Mouse (Mus musculus): ENCODE results near the gene Mbtd1.

DNA sequence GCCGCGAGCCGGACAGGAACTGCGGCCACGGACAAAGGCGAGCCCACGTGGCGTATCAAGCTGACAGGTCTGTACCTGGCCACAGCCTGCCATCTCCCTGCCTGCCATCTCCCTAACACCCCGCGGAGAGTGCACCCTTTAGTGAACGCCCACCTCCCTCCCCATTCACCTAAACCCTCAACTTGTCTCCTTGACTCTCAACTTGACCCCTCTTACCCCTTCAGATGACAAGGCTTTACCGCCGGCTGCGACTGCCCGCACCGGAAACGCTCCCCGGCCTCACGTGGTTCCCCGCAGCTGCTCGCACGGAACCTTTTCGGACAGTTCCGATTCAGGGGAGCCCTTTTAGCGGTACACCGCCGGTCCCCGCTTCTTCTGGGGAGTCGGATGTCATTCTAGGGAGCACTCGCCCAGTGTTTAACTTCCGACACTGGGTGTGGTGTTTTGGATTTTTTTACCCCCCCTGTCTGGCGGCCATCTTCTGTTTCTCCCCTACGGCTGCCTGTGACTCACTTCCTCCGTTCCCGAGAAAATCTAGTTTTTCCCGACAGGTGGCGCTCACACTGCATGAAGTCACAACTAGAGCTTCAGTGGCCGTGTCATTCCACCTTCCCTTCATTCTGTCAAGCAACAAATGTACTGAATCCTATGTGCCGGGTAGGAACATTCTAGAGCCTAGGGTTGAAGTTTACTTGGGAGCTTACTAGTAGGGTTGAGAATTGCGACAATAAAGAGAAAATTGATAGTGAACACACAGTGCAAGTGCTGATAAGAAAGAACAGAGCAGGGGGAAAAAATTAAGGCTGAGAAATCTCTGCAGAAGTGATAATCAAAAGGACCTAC, 82.6 kb downstream of the Mbtd1 start, which contains the start of the genes Gm20390 and Nme1:
- TF ChIP-seq CTCF (IDR thresholded peaks at IDR 0.05; ENCODE audit: low read depth, low read length) (peak; percentile 48), POLR2A (IDR thresholded peaks at IDR 0.05; ENCODE audit: borderline replicate concordance, low read depth, low read length) (no peak)
